Mouse (Mus musculus) hindbrain, embryonic 16.5 days (tissue): ENCODE measurements around the gene Sdha. TPM values are rescaled to one million over a fixed set of nuclear protein-coding genes. Genes with fewer than 3 reads are reported as not detected.

Source experiments
- ATAC-seq: fragments of 200-750 bp; cut with Nextera tagmentation; 2 replicates; pipeline ENCODE4 v1.8.0; 2017; ENCODE audit warnings: moderate TSS enrichment, moderate library complexity
- H3K27ac ChIP-seq: fragments of 300-500 bp; sonication (generic); 2 replicates; pipeline ENCODE4 v1.5.1; 2014; ENCODE audit warnings: low read depth, mild to moderate bottlenecking, control low read depth, low read length, moderate library complexity
- H3K27me3 ChIP-seq: fragments of 300-500 bp; sonication (generic); replicated peaks from 2 replicates; pipeline ENCODE4 v1.6.1; 2014; ENCODE audit warnings: low read length; ENCODE audit not compliant: control insufficient read depth, insufficient read depth
- H3K36me3 ChIP-seq: fragments of 300-500 bp; sonication (generic); 2 replicates; pipeline ENCODE4 v1.6.1; 2014; ENCODE audit warnings: mild to moderate bottlenecking, low read length, moderate library complexity, mixed read lengths; ENCODE audit not compliant: control insufficient read depth, insufficient read depth
- H3K4me1 ChIP-seq: fragments of 300-500 bp; sonication (generic); 2 replicates; pipeline ENCODE4 v1.6.1; 2014; ENCODE audit warnings: low read depth, low read length; ENCODE audit not compliant: control insufficient read depth, insufficient read depth
- H3K4me2 ChIP-seq: fragments of 300-500 bp; sonication (generic); 2 replicates; pipeline ENCODE4 v1.6.1; 2014; ENCODE audit warnings: mild to moderate bottlenecking, low read length, control low read depth, moderate library complexity
- H3K4me3 ChIP-seq: fragments of 300-500 bp; sonication (generic); 2 replicates; pipeline ENCODE4 v1.5.1; 2014; ENCODE audit warnings: mild to moderate bottlenecking, low read length, control low read depth, moderate library complexity
- H3K9ac ChIP-seq: fragments of 300-500 bp; sonication (generic); 2 replicates; pipeline ENCODE4 v1.6.1; 2014; ENCODE audit warnings: low read depth, mild to moderate bottlenecking, control low read depth, low read length, moderate library complexity
- H3K9me3 ChIP-seq: fragments of 300-500 bp; sonication (generic); 2 replicates; pipeline ENCODE4 v1.6.1; 2014; ENCODE audit warnings: mild to moderate bottlenecking, low read length, moderate library complexity; ENCODE audit not compliant: control insufficient read depth
- WGBS: fragments of 180-500 bp; shearing (Covaris S2); extraction: QIAGEN DNeasy Blood & Tissue Kit; methylation state at CpG from one replicate; pipeline ENCODE4 v1.1.7; 2014; 5-methylcytosine and 5-hydroxymethylcytosine counted together
- polyA plus RNA-seq: library from polyadenylated mRNA; unstranded; fragments of >200 nt; fragmentation: Nextera tagmentation; extraction: Ambion mirVana; gene quantifications from 2 replicates; pipeline ENCODE4 v1.2.1, GENCODE M21; 2015

The Sdha gene
- polyA plus RNA-seq, 1 experiment from 2014 or later, result 262 TPM

GRCm38 (mm10) chr13:74282299-74282698 is 67.8 kb downstream of the Sdha start:
- Histone ChIP-seq H3K9ac (no peak overlapping the region), H3K4me2 (no peak overlapping the region), H3K27ac (no peak overlapping the region), H3K4me3 (no peak overlapping the region), H3K36me3 (no peaks in the 10 kb centered on the region), H3K27me3 (no peaks in the 10 kb centered on the region), H3K9me3 (no peaks in the 10 kb centered on the region), H3K4me1 (no peaks in the 10 kb centered on the region)
- WGBS, result 92% methylated on average over 2 of the region's 2 CpGs
- no peak for ATAC-seq

DNA sequence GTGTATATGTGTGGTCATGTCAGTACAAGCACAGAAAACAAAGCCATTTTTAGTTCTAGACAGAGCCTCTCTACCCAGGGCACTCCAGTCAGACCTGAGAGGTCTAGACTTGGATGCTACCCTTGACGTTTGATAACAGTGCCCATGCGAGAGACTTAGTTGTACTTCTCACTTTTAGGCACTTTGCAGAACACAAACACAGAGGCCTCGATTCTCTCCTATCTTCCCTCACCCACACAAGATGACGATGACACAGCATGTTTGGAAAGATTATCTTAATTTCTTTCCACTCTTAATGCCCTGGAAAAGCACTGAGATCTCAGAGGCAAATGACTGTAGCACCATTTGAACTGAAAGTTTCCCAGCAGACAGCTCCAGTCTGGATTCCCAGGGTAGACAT is 74.4 kb downstream of the Sdha start:
- no peak overlapping the region for H3K9ac ChIP-seq
- H3K9me3 ChIP-seq, result no peaks in the 10 kb centered on the region
- no peak for ATAC-seq
- no peak overlapping the region for H3K27ac ChIP-seq
- no peaks in the 10 kb centered on the region for H3K27me3 ChIP-seq
- no peak overlapping the region for H3K4me3 ChIP-seq
- no peak overlapping the region for H3K4me2 ChIP-seq
- no peaks in the 10 kb centered on the region for H3K4me1 ChIP-seq
- H3K36me3 ChIP-seq, result no peaks in the 10 kb centered on the region
- 81% methylated on average over 4 of the region's 4 CpGs for WGBS

Other genes with a start within 250 kb of the Sdha start
- 0.20 and 0.64 TPM in 2 replicates for gene Slc9a3, start 228.8 kb downstream of the Sdha start, polyA plus RNA-seq
- gene Exoc3, start 141.5 kb downstream of the Sdha start, polyA plus RNA-seq, result 117 and 118 TPM in 2 replicates
- 0.41 and 0.71 TPM in 2 replicates for gene Ahrr, start 57.9 kb downstream of the Sdha start, polyA plus RNA-seq
- gene Pdcd6, start 32.7 kb downstream of the Sdha start, polyA plus RNA-seq, result 119 and 126 TPM in 2 replicates
- gene Ccdc127, start within 50 bp of the Sdha start, polyA plus RNA-seq, result 44.3 and 45.7 TPM in 2 replicates
- gene Lrrc14b, start 13.7 kb upstream of the Sdha start, polyA plus RNA-seq, result not detected in 2 replicates
- gene Zfp72, start 40.6 kb upstream of the Sdha start, polyA plus RNA-seq, result 8.5 and 9.0 TPM in 2 replicates
- 71.5 and 222 TPM in 2 replicates for gene Ftl1-ps1, start 49.4 kb upstream of the Sdha start, polyA plus RNA-seq
- gene Zfp825, start 143.7 kb upstream of the Sdha start, polyA plus RNA-seq, result 15.4 and 16.2 TPM in 2 replicates